Mouse (Mus musculus): Measurements from ENCODE around the gene Rasd2.

The Rasd2 gene

GRCm38 (mm10) chr8:75219877-75220738 lies 6.4 kb downstream of the Rasd2 start:
- peak in 1 of 2 experiments; percentile 35 for DNase-seq (ENCODE audit: low spot score in 2 of 2)

- DNase-seq (ENCODE audit: low spot score in 2 of 2) = no peak
These were observed 8.9 kb downstream of the Rasd2 start for GRCm38 (mm10) chr8:75222665-75223064.

GRCm38 (mm10) chr8:75226773-75227172 lies 13.0 kb downstream of the Rasd2 start:
- no peak for DNase-seq (ENCODE audit: low spot score in 2 of 2)

- DNase-seq (ENCODE audit: low spot score in 2 of 2) = no peak
These were observed 20.3 kb downstream of the Rasd2 start for GRCm38 (mm10) chr8:75233915-75234554.

- no peak for DNase-seq (ENCODE audit: low spot score in 2 of 2)
These were observed 33.6 kb downstream of the Rasd2 start for GRCm38 (mm10) chr8:75247331-75247730.

- DNase-seq (ENCODE audit: low spot score in 2 of 2) = no peak
These were observed 35.4 kb downstream of the Rasd2 start for GRCm38 (mm10) chr8:75249186-75249585.

- no peak for DNase-seq (ENCODE audit: low spot score in 2 of 2)
These were observed 40.3 kb downstream of the Rasd2 start for GRCm38 (mm10) chr8:75254027-75254426.

- DNase-seq (ENCODE audit: low spot score in 2 of 2) = no peak
These were observed 41.9 kb downstream of the Rasd2 start for GRCm38 (mm10) chr8:75255635-75256034.

- no peak for DNase-seq (ENCODE audit: low spot score in 2 of 2)
These were observed 58.4 kb downstream of the Rasd2 start for GRCm38 (mm10) chr8:75272166-75272565.

All from spleen, postnatal 10 days (tissue).